Comparison of ENCODE assay signal across 8 mouse cellular contexts in genomic region chr10:93577271-93577886, GRCm38 (mm10). TPM values are rescaled to one million over a fixed set of nuclear protein-coding genes. Genes with fewer than 3 reads are reported as not detected.
DNase-seq lines count a peak whose midpoint lies in the region; ATAC-seq and TF ChIP-seq lines count a peak whose summit lies in the region.

No protein-coding gene starts in this region.

- 66% methylated on average over 13 of the region's 13 CpGs for WGBS in kidney, postnatal 0 days
- 56% methylated on average over 13 of the region's 13 CpGs for WGBS in liver, embryonic 14.5 days (ENCODE audit: insufficient replicate concordance)

- no peaks in the 10 kb centered on the region for H3K9me3 ChIP-seq in kidney, postnatal 0 days (replicated peaks; ENCODE audit: low read length)
- H3K9me3 ChIP-seq in liver, embryonic 14.5 days (ENCODE audit: control insufficient read depth, low read length), result no peaks in the 10 kb centered on the region

- no peak for TF ChIP-seq EP300 in liver, embryonic 14.5 days (IDR thresholded peaks at IDR 0.05; ENCODE audit: low read depth)

- no peak for TF ChIP-seq POLR2A in cortical plate, adult 2 months (IDR thresholded peaks at IDR 0.05; ENCODE audit: extremely low read depth, insufficient read depth, low read length)

- ATAC-seq in kidney, postnatal 0 days (replicated peaks; ENCODE audit: low FRiP score, low read depth), result no peak
- no peak for ATAC-seq in liver, embryonic 14.5 days (ENCODE audit: insufficient read depth)

- no peak overlapping the region for H3K4me2 ChIP-seq in kidney, postnatal 0 days (ENCODE audit: low read length)
- H3K4me2 ChIP-seq in liver, embryonic 14.5 days (ENCODE audit: low read depth), result no peak overlapping the region

- no peak overlapping the region for H3K4me3 ChIP-seq in cortical plate, adult 2 months (ENCODE audit: insufficient read depth, low read length)
- no peak overlapping the region for H3K4me3 ChIP-seq in kidney, postnatal 0 days (replicated peaks; ENCODE audit: low read depth, low read length)
- no peak overlapping the region for H3K4me3 ChIP-seq in liver, embryonic 14.5 days (ENCODE audit: insufficient read depth in 1 of 2, low read depth in 2 of 2, low read length in 2 of 2)

- peak; percentile 73 for TF ChIP-seq CTCF in cortical plate, adult 2 months (IDR thresholded peaks at IDR 0.05; ENCODE audit: extremely low read depth, insufficient read depth, low read length)
- TF ChIP-seq CTCF in kidney, postnatal 0 days (IDR thresholded peaks at IDR 0.05; ENCODE audit: low read depth), result peak; percentile 91
- peak; percentile 88 for TF ChIP-seq CTCF in liver, embryonic 14.5 days (IDR thresholded peaks at IDR 0.05; ENCODE audit: low read depth)

- H3K27me3 ChIP-seq in kidney, postnatal 0 days (ENCODE audit: insufficient read depth, low read length), result no peaks in the 10 kb centered on the region
- H3K27me3 ChIP-seq in liver, embryonic 14.5 days (ENCODE audit: control insufficient read depth, insufficient read depth, low read length), result no peaks in the 10 kb centered on the region

- H3K27ac ChIP-seq in cortical plate, adult 2 months (ENCODE audit: insufficient read depth, low read length), result no peak overlapping the region
- no peak overlapping the region for H3K27ac ChIP-seq in kidney, postnatal 0 days
- H3K27ac ChIP-seq in liver, embryonic 14.5 days, result no peak overlapping the region

- H3K9ac ChIP-seq in kidney, postnatal 0 days (ENCODE audit: low read depth, low read length), result no peak overlapping the region
- H3K9ac ChIP-seq in liver, embryonic 14.5 days (replicated peaks), result no peak overlapping the region

- intact Hi-C loops in gastrocnemius, postnatal 14 days (cut with DNase I; ENCODE audit: low total_unique reads), result loop anchor here (5.0 to 10.0 kb wide), 2 partner anchors 95 to 153 kb away; no protein-coding TSS in a partner anchor

- H3K4me1 ChIP-seq in cortical plate, adult 2 months (ENCODE audit: control insufficient read depth, insufficient read depth, low read length), result no peaks in the 10 kb centered on the region
- no peaks in the 10 kb centered on the region for H3K4me1 ChIP-seq in kidney, postnatal 0 days (replicated peaks; ENCODE audit: insufficient read depth, low read length)
- H3K4me1 ChIP-seq in liver, embryonic 14.5 days (replicated peaks; ENCODE audit: control insufficient read depth in 2 of 2, insufficient read depth in 2 of 2, low read length in 1 of 2), result no peaks in the 10 kb centered on the region

- peak; percentile 79 for DNase-seq in CD4-positive helper T cell, adult 2 months (ENCODE audit: low read depth, low spot score)
- peak; percentile 72 to 92 for DNase-seq in adrenal gland, adult (ENCODE audit: inconsistent age in 2 of 2, low spot score in 1 of 2)
- DNase-seq in gastrocnemius, postnatal 14 days, result peak; percentile 73
- peak; percentile 92 for DNase-seq in kidney, postnatal 0 days (ENCODE audit: low spot score)
- DNase-seq in liver, embryonic 14.5 days (ENCODE audit: low read depth in 3 of 3, low spot score in 3 of 3), result peak; percentile 50 to 56 (median 56)
- DNase-seq in ovary, postnatal 14 days (ENCODE audit: low spot score), result peak; percentile 61
- peak; percentile 71 for DNase-seq in thymus, postnatal 0 days (ENCODE audit: low spot score)

- no peaks in the 10 kb centered on the region for H3K36me3 ChIP-seq in kidney, postnatal 0 days (ENCODE audit: insufficient read depth, low read length)
- H3K36me3 ChIP-seq in liver, embryonic 14.5 days (replicated peaks; ENCODE audit: control insufficient read depth, insufficient read depth, low read depth), result no peaks in the 10 kb centered on the region; the same call in 1 of the 2 replicates

RNA-seq across cellular contexts. Expression of gene Snrpf, which starts 12.1 kb away (rescaled TPM):
- polyA plus RNA-seq in cortical plate, adult 2 months (2012; rRNA removed), result 40.4 and 41.6 TPM in 2 replicates
- 10 to 100 TPM in 1 of 2 experiments, 1 to 10 TPM in 1; 9.9 to 10.4 TPM for total RNA-seq in gastrocnemius, postnatal 14 days (2021)
- 119 and 121 TPM in 2 replicates for polyA plus RNA-seq in kidney, postnatal 0 days (2015; fragmentation: Nextera tagmentation; extraction: Ambion mirVana)
- polyA plus RNA-seq in liver, embryonic 14.5 days (2012; rRNA removed), result 52.9 and 104 TPM in 2 replicates
- 85.5 and 88.1 TPM in 2 replicates for polyA plus RNA-seq in liver, embryonic 14.5 days (2014; fragmentation: Nextera tagmentation; extraction: Ambion mirVana)
- 170 and 188 TPM in 2 replicates for polyA plus RNA-seq in thymus, postnatal 0 days (2015; fragmentation: Nextera tagmentation; extraction: Ambion mirVana)

RNA-seq across cellular contexts. Expression of gene Ccdc38, which starts 36.9 kb away (rescaled TPM):
- 0.06 TPM in 1 of 2 replicates, not detected in the other for polyA plus RNA-seq in cortical plate, adult 2 months (2012; rRNA removed)
- not detected for total RNA-seq in gastrocnemius, postnatal 14 days (2021)
- polyA plus RNA-seq in kidney, postnatal 0 days (2015; fragmentation: Nextera tagmentation; extraction: Ambion mirVana), result 0.26 and 0.29 TPM in 2 replicates
- 0.02 TPM in 1 of 2 replicates, not detected in the other for polyA plus RNA-seq in liver, embryonic 14.5 days (2012; rRNA removed)
- 0.09 and 0.15 TPM in 2 replicates for polyA plus RNA-seq in liver, embryonic 14.5 days (2014; fragmentation: Nextera tagmentation; extraction: Ambion mirVana)
- polyA plus RNA-seq in thymus, postnatal 0 days (2015; fragmentation: Nextera tagmentation; extraction: Ambion mirVana), result 0.27 and 0.50 TPM in 2 replicates

RNA-seq across cellular contexts. Expression of gene Amdhd1, which starts 37.5 kb away (rescaled TPM):
- 0.25 and 0.30 TPM in 2 replicates for polyA plus RNA-seq in cortical plate, adult 2 months (2012; rRNA removed)
- not detected for total RNA-seq in gastrocnemius, postnatal 14 days (2021)
- polyA plus RNA-seq in kidney, postnatal 0 days (2015; fragmentation: Nextera tagmentation; extraction: Ambion mirVana), result 2.8 and 3.5 TPM in 2 replicates
- 4.1 and 5.7 TPM in 2 replicates for polyA plus RNA-seq in liver, embryonic 14.5 days (2012; rRNA removed)
- polyA plus RNA-seq in liver, embryonic 14.5 days (2014; fragmentation: Nextera tagmentation; extraction: Ambion mirVana), result 9.7 and 10.1 TPM in 2 replicates
- 0.30 and 0.34 TPM in 2 replicates for polyA plus RNA-seq in thymus, postnatal 0 days (2015; fragmentation: Nextera tagmentation; extraction: Ambion mirVana)
